Mouse (Mus musculus): ENCODE data around the gene Polr3c. TPM values are rescaled to one million over a fixed set of nuclear protein-coding genes. Genes with fewer than 3 reads are reported as not detected.

Polr3c gene
- polyA plus RNA-seq (2014; fragmentation: Nextera tagmentation; extraction: Ambion mirVana) = 41.9 and 44.1 TPM in 2 replicates

DNA sequence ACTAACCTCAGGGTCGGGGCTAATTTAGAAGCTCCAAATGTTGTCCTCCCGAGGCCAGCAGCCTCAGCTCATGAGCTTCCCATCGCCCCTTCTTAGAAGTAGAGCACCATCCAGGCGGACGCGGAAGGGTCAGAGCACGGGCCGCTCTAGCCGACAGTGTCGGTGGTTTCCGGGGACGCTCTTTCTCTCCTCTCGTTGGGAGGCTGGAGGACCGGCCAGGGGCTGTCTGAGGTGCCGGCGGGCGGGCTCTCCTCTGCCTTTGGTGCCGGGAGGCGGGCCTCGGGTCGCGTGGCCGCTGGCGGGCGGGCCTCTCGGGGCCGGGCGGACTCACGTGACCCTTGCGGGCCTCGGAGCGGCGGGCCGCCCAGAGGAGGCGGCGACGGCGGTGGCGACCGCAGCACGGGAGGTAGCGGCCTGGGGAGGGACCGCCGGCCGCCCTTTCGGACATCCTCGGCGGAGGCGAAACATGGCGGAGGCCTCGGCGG lies at the start of gene Polr3c, which contains the start of gene Rnf115:
Gene Polr3c, minus strand, starts transcription at position 286 of the 485 bp plus-strand sequence.
Gene Rnf115, plus strand, starts transcription at position 322 of the 485 bp plus-strand sequence.
- ATAC-seq (replicated peaks; ENCODE audit: low FRiP score) = peak; percentile 99
- H3K4me3 ChIP-seq (ENCODE audit: low read depth, low read length) = peak within 1 kb of the TSS; percentile 90
- peak; percentile 98 for DNase-seq (ENCODE audit: low spot score)
- peaks cover 9% of the 10 kb centered on the region; the same call in 1 of the 2 replicates for H3K4me1 ChIP-seq (replicated peaks; ENCODE audit: control insufficient read depth, insufficient read depth, low read length)
- WGBS = under 1% methylated on average over 32 of the region's 52 CpGs
- no peaks in the 10 kb centered on the region for H3K9me3 ChIP-seq (ENCODE audit: control insufficient read depth, low read length)
- H3K27ac ChIP-seq (ENCODE audit: low read depth, low read length) = peak within 1 kb of the TSS; percentile 50; the same call in 1 of the 2 replicates
- peak within 1 kb of the TSS; percentile 66 for H3K4me2 ChIP-seq (ENCODE audit: low read depth, low read length, severe bottlenecking)
- no peaks in the 10 kb centered on the region; the same call in 1 of the 2 replicates for H3K36me3 ChIP-seq (ENCODE audit: control insufficient read depth, insufficient read depth, low read length)
- peak within 1 kb of the TSS; percentile 68 for H3K9ac ChIP-seq (ENCODE audit: low read length)
- no peaks in the 10 kb centered on the region for H3K27me3 ChIP-seq (ENCODE audit: control insufficient read depth, insufficient read depth, low read length)

DNA sequence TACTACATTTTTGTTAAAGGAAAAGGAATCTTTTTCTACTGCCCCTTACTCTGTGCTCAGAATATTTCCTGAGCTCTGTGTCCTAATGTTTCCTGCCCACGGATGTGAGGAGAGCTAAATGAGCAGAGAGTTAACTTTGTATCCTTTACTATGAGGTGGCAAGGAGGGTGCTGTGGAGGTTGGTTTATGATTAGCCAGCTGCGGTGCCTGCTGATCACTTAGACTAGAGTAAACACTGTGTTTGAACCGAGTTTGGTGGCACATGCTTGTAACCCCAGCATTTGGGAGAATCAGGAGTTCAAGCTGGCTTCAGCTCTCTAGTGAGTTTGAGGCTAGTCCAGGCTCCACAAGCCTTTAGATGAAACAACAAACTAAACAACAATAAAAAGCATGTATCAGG lies 49.7 kb upstream of the Polr3c start:
- Histone ChIP-seq H3K27me3 (ENCODE audit: control insufficient read depth, insufficient read depth, low read length) (no peaks in the 10 kb centered on the region), H3K9ac (ENCODE audit: low read length) (no peak overlapping the region), H3K36me3 (ENCODE audit: control insufficient read depth, insufficient read depth, low read length) (no peaks in the 10 kb centered on the region), H3K4me2 (ENCODE audit: low read depth, low read length, severe bottlenecking) (no peak overlapping the region), H3K27ac (ENCODE audit: low read depth, low read length) (no peak overlapping the region), H3K9me3 (ENCODE audit: control insufficient read depth, low read length) (no peaks in the 10 kb centered on the region), H3K4me1 (replicated peaks; ENCODE audit: control insufficient read depth, insufficient read depth, low read length) (no peaks in the 10 kb centered on the region), H3K4me3 (ENCODE audit: low read depth, low read length) (no peak overlapping the region)
- 83% methylated on average over 3 of the region's 3 CpGs for WGBS
- no peak for DNase-seq (ENCODE audit: low spot score)
- no peak for ATAC-seq (replicated peaks; ENCODE audit: low FRiP score)

GRCm38 (mm10) chr3:96772949-96773348 lies 45.5 kb upstream of the Polr3c start:
- H3K4me2 ChIP-seq (ENCODE audit: low read depth, low read length, severe bottlenecking) = no peak overlapping the region
- H3K36me3 ChIP-seq (ENCODE audit: control insufficient read depth, insufficient read depth, low read length) = no peaks in the 10 kb centered on the region
- no peaks in the 10 kb centered on the region for H3K4me1 ChIP-seq (replicated peaks; ENCODE audit: control insufficient read depth, insufficient read depth, low read length)
- WGBS = 75% methylated on average over 1 of the region's 1 CpGs
- DNase-seq (ENCODE audit: low spot score) (no peak), ATAC-seq (replicated peaks; ENCODE audit: low FRiP score) (no peak)
- no peaks in the 10 kb centered on the region for H3K27me3 ChIP-seq (ENCODE audit: control insufficient read depth, insufficient read depth, low read length)
- no peak overlapping the region for H3K4me3 ChIP-seq (ENCODE audit: low read depth, low read length)
- H3K27ac ChIP-seq (ENCODE audit: low read depth, low read length) = no peak overlapping the region
- H3K9me3 ChIP-seq (ENCODE audit: control insufficient read depth, low read length) = no peaks in the 10 kb centered on the region
- H3K9ac ChIP-seq (ENCODE audit: low read length) = no peak overlapping the region

DNA sequence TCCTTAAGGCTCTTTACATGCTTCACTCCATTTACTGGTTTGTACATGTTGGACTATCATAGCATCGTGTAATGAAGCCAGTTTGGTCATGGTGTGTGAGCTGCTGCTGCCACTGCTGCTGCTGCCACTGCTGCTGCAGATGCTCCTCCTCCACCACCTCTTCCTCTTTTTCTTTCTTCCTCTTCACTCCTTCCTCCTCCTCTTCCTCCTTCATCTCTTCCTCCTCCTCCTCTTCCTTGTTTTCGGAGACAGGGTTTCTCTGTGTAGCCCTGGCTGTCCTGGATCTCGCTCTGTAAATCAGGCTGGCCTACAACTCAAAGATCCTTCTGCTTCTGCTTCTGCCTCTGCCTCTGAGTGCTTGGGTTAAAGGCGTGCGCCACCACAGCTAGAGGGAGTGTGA lies 42.5 kb upstream of the Polr3c start:
- no peak overlapping the region for H3K4me2 ChIP-seq (ENCODE audit: low read depth, low read length, severe bottlenecking)
- ATAC-seq (replicated peaks; ENCODE audit: low FRiP score) = no peak
- H3K4me1 ChIP-seq (replicated peaks; ENCODE audit: control insufficient read depth, insufficient read depth, low read length) = no peaks in the 10 kb centered on the region
- 87% methylated on average over 5 of the region's 5 CpGs for WGBS
- H3K27ac ChIP-seq (ENCODE audit: low read depth, low read length) = no peak overlapping the region
- DNase-seq (ENCODE audit: low spot score) = no peak
- H3K27me3 ChIP-seq (ENCODE audit: control insufficient read depth, insufficient read depth, low read length) = no peaks in the 10 kb centered on the region
- H3K4me3 ChIP-seq (ENCODE audit: low read depth, low read length) = no peak overlapping the region
- H3K9me3 ChIP-seq (ENCODE audit: control insufficient read depth, low read length) = no peaks in the 10 kb centered on the region
- no peaks in the 10 kb centered on the region for H3K36me3 ChIP-seq (ENCODE audit: control insufficient read depth, insufficient read depth, low read length)
- H3K9ac ChIP-seq (ENCODE audit: low read length) = no peak overlapping the region

DNA sequence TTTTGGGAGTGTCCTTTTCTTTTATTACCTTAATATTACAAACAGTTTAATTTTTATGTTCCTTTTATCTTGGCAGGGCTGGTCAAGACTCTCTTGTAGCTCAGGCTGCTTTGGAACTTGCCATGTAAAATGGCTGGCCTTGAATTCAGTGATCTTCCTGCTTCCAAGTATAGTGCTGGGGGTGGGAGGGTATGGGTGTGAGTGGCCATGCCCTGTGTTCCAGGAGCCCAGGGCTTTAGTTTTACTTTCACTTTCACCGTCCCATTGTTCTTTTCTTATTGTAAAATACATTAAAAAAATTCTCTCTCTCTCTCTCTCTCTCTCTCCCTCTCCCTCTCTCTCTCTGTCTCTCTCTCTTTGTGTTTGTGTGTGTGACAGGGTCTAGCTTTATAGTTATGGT lies 37.1 kb upstream of the Polr3c start:
- Histone ChIP-seq H3K4me1 (replicated peaks; ENCODE audit: control insufficient read depth, insufficient read depth, low read length) (no peaks in the 10 kb centered on the region), H3K27ac (ENCODE audit: low read depth, low read length) (no peak overlapping the region), H3K4me3 (ENCODE audit: low read depth, low read length) (no peak overlapping the region), H3K36me3 (ENCODE audit: control insufficient read depth, insufficient read depth, low read length) (no peaks in the 10 kb centered on the region), H3K9me3 (ENCODE audit: control insufficient read depth, low read length) (no peaks in the 10 kb centered on the region), H3K4me2 (ENCODE audit: low read depth, low read length, severe bottlenecking) (no peak overlapping the region), H3K27me3 (ENCODE audit: control insufficient read depth, insufficient read depth, low read length) (no peaks in the 10 kb centered on the region), H3K9ac (ENCODE audit: low read length) (no peak overlapping the region)
- ATAC-seq (replicated peaks; ENCODE audit: low FRiP score) = no peak
- DNase-seq (ENCODE audit: low spot score) = no peak
- WGBS = 97% methylated on average over 1 of the region's 1 CpGs

- H3K4me1 ChIP-seq (replicated peaks; ENCODE audit: control insufficient read depth, insufficient read depth, low read length) = no peaks in the 10 kb centered on the region
Measured at GRCm38 (mm10) chr3:96759695-96760094, 32.3 kb upstream of the Polr3c start.

DNA sequence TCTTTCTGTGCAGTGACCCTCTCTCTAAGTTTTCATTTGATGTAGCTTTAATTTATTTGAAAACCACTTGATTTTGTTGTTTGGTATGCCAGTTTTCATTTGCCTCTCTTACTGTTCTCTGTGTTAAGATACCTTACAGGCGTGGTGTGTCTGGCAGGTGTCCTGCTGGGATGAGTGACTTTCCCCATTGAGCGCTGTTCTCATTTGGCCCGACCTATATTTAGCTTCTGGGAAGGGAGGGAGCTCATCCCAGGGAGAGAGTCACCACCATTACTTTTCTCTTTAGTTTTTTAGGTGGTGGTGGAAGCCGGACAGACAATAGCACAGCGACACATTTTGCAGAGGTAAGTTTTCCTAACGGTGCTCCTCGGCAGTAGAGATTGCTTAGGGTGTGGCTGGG lies 30.3 kb upstream of the Polr3c start:
- H3K4me3 ChIP-seq (ENCODE audit: low read depth, low read length) = no peak overlapping the region
- WGBS = 66% methylated on average over 7 of the region's 7 CpGs
- H3K9me3 ChIP-seq (ENCODE audit: control insufficient read depth, low read length) = no peaks in the 10 kb centered on the region

More at GRCm38 (mm10) chr3:96759695-96760094, 32.3 kb upstream of the Polr3c start:
- H3K4me3 ChIP-seq (ENCODE audit: low read depth, low read length) = no peak overlapping the region
- ATAC-seq (replicated peaks; ENCODE audit: low FRiP score) = no peak
- H3K27me3 ChIP-seq (ENCODE audit: control insufficient read depth, insufficient read depth, low read length) = no peaks in the 10 kb centered on the region
- H3K27ac ChIP-seq (ENCODE audit: low read depth, low read length) = no peak overlapping the region
- no peak for DNase-seq (ENCODE audit: low spot score)
- no peak overlapping the region for H3K4me2 ChIP-seq (ENCODE audit: low read depth, low read length, severe bottlenecking)
- H3K9ac ChIP-seq (ENCODE audit: low read length) = no peak overlapping the region
- no peaks in the 10 kb centered on the region for H3K9me3 ChIP-seq (ENCODE audit: control insufficient read depth, low read length)
- 93% methylated on average over 4 of the region's 4 CpGs for WGBS
- no peaks in the 10 kb centered on the region for H3K36me3 ChIP-seq (ENCODE audit: control insufficient read depth, insufficient read depth, low read length)

GRCm38 (mm10) chr3:96755935-96756334 lies 28.5 kb upstream of the Polr3c start:
- Histone ChIP-seq H3K9ac (ENCODE audit: low read length) (no peak overlapping the region), H3K36me3 (ENCODE audit: control insufficient read depth, insufficient read depth, low read length) (no peaks in the 10 kb centered on the region), H3K27ac (ENCODE audit: low read depth, low read length) (no peak overlapping the region), H3K4me3 (ENCODE audit: low read depth, low read length) (no peak overlapping the region), H3K4me1 (replicated peaks; ENCODE audit: control insufficient read depth, insufficient read depth, low read length) (no peaks in the 10 kb centered on the region), H3K27me3 (ENCODE audit: control insufficient read depth, insufficient read depth, low read length) (no peaks in the 10 kb centered on the region), H3K9me3 (ENCODE audit: control insufficient read depth, low read length) (no peaks in the 10 kb centered on the region), H3K4me2 (ENCODE audit: low read depth, low read length, severe bottlenecking) (no peak overlapping the region)
- ATAC-seq (replicated peaks; ENCODE audit: low FRiP score) (no peak), DNase-seq (ENCODE audit: low spot score) (no peak)
- 95% methylated on average over 1 of the region's 1 CpGs for WGBS

More for the DNA sequence above, 30.3 kb upstream of the Polr3c start:
- ATAC-seq (replicated peaks; ENCODE audit: low FRiP score) (no peak), DNase-seq (ENCODE audit: low spot score) (no peak)
- H3K36me3 ChIP-seq (ENCODE audit: control insufficient read depth, insufficient read depth, low read length) = no peaks in the 10 kb centered on the region
- no peak overlapping the region for H3K27ac ChIP-seq (ENCODE audit: low read depth, low read length)
- no peak overlapping the region for H3K4me2 ChIP-seq (ENCODE audit: low read depth, low read length, severe bottlenecking)
- H3K9ac ChIP-seq (ENCODE audit: low read length) = no peak overlapping the region
- no peaks in the 10 kb centered on the region for H3K4me1 ChIP-seq (replicated peaks; ENCODE audit: control insufficient read depth, insufficient read depth, low read length)
- H3K27me3 ChIP-seq (ENCODE audit: control insufficient read depth, insufficient read depth, low read length) = no peaks in the 10 kb centered on the region

DNA sequence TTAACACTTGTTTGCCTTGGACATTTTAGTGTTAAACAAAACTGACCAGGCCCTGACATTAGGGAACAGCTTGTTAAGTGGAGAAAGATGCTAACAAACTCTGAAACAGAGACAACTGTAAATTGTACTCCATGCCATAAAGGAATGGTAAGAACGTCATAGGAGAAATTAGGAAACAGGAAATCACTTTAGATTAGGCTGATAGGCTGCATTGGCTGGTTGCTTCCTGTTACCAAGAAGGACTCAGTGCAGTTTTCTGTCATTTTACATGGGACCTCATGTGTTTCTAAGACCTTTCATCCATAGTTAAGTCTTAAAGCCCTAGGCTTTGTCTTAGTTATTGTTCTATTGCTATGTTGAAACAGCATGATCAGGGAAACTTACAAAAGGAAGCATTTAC lies 19.4 kb upstream of the Polr3c start:
- Histone ChIP-seq H3K4me3 (ENCODE audit: low read depth, low read length) (no peak overlapping the region), H3K9ac (ENCODE audit: low read length) (no peak overlapping the region), H3K4me1 (replicated peaks; ENCODE audit: control insufficient read depth, insufficient read depth, low read length) (no peaks in the 10 kb centered on the region), H3K36me3 (ENCODE audit: control insufficient read depth, insufficient read depth, low read length) (no peaks in the 10 kb centered on the region), H3K4me2 (ENCODE audit: low read depth, low read length, severe bottlenecking) (no peak overlapping the region), H3K27ac (ENCODE audit: low read depth, low read length) (no peak overlapping the region), H3K9me3 (ENCODE audit: control insufficient read depth, low read length) (no peaks in the 10 kb centered on the region), H3K27me3 (ENCODE audit: control insufficient read depth, insufficient read depth, low read length) (no peaks in the 10 kb centered on the region)
- no peak for DNase-seq (ENCODE audit: low spot score)
- WGBS = 75% methylated on average over 1 of the region's 1 CpGs
- no peak for ATAC-seq (replicated peaks; ENCODE audit: low FRiP score)

All from forebrain, embryonic 11.5 days (tissue).